Mouse (Mus musculus): Measurements from ENCODE around the gene Nckap1l. TPM values are rescaled to one million over a fixed set of nuclear protein-coding genes. Genes with fewer than 3 reads are reported as not detected.

Nckap1l gene
- total and polyA plus RNA-seq, 2 experiments from 2014 or later: 1.7 to 4.5 TPM

GRCm38 (mm10) chr15:103537822-103538213, 84.2 kb downstream of the Nckap1l start, which contains the start of gene Ppp1r1a:
Ppp1r1a (minus strand) TSS chr15:103538003.
- Histone ChIP-seq H3K27me3 (ENCODE audit: insufficient read depth, low read length) (no peaks in the 10 kb centered on the region), H3K4me1 (ENCODE audit: insufficient read depth) (no peaks in the 10 kb centered on the region), H3K4me2 (ENCODE audit: low read depth) (peak within 1 kb of the TSS; percentile 67), H3K27ac (ENCODE audit: low read depth, low read length) (peak within 1 kb of the TSS; percentile 75), H3K4me3 (ENCODE audit: low read depth, low read length) (peak within 1 kb of the TSS; percentile 80), H3K36me3 (ENCODE audit: insufficient read depth) (peaks cover 5% of the 10 kb centered on the region; the same call in 1 of the 2 replicates), H3K9ac (peak within 1 kb of the TSS; percentile 86), H3K9me3 (ENCODE audit: low read length) (no peaks in the 10 kb centered on the region)
- under 1% methylated on average over 36 of the region's 36 CpGs for WGBS
- no peak for TF ChIP-seq CTCF (IDR thresholded peaks at IDR 0.05; ENCODE audit: low read depth)
- DNase-seq (peak; percentile 82), ATAC-seq (peak; percentile 91)

- WGBS: 61% methylated on average over 2 of the region's 2 CpGs
Observed at GRCm38 (mm10) chr15:103539259-103539658, 85.7 kb downstream of the Nckap1l start.

GRCm38 (mm10) chr15:103540646-103541045, 87.1 kb downstream of the Nckap1l start:
- ATAC-seq: no peak
- Histone ChIP-seq H3K9ac (no peak overlapping the region), H3K4me2 (ENCODE audit: low read depth) (no peak overlapping the region), H3K4me1 (ENCODE audit: insufficient read depth) (no peaks in the 10 kb centered on the region), H3K27me3 (ENCODE audit: insufficient read depth, low read length) (no peaks in the 10 kb centered on the region), H3K4me3 (ENCODE audit: low read depth, low read length) (no peak overlapping the region), H3K36me3 (ENCODE audit: insufficient read depth) (no peaks in the 10 kb centered on the region), H3K27ac (ENCODE audit: low read depth, low read length) (no peak overlapping the region), H3K9me3 (ENCODE audit: low read length) (no peaks in the 10 kb centered on the region)
- DNase-seq: no peak
- no peak for TF ChIP-seq CTCF (IDR thresholded peaks at IDR 0.05; ENCODE audit: low read depth)
- 95% methylated on average over 1 of the region's 1 CpGs for WGBS

More at GRCm38 (mm10) chr15:103539259-103539658, 85.7 kb downstream of the Nckap1l start:
- Histone ChIP-seq H3K4me1 (ENCODE audit: insufficient read depth) (no peaks in the 10 kb centered on the region), H3K27ac (ENCODE audit: low read depth, low read length) (no peak overlapping the region), H3K27me3 (ENCODE audit: insufficient read depth, low read length) (no peaks in the 10 kb centered on the region), H3K36me3 (ENCODE audit: insufficient read depth) (peaks cover 5% of the 10 kb centered on the region; the same call in 1 of the 2 replicates), H3K4me2 (ENCODE audit: low read depth) (no peak overlapping the region), H3K4me3 (ENCODE audit: low read depth, low read length) (no peak overlapping the region), H3K9me3 (ENCODE audit: low read length) (no peaks in the 10 kb centered on the region), H3K9ac (no peak overlapping the region)
- ATAC-seq: no peak
- TF ChIP-seq CTCF (IDR thresholded peaks at IDR 0.05; ENCODE audit: low read depth): no peak
- no peak for DNase-seq

GRCm38 (mm10) chr15:103542526-103542925, 88.9 kb downstream of the Nckap1l start:
- no peaks in the 10 kb centered on the region for H3K9me3 ChIP-seq (ENCODE audit: low read length)
- no peaks in the 10 kb centered on the region for H3K36me3 ChIP-seq (ENCODE audit: insufficient read depth)
- ATAC-seq: no peak
- no peak for DNase-seq
- H3K4me1 ChIP-seq (ENCODE audit: insufficient read depth): no peaks in the 10 kb centered on the region
- no peak overlapping the region for H3K9ac ChIP-seq
- no peak overlapping the region for H3K4me2 ChIP-seq (ENCODE audit: low read depth)
- no peaks in the 10 kb centered on the region for H3K27me3 ChIP-seq (ENCODE audit: insufficient read depth, low read length)
- H3K27ac ChIP-seq (ENCODE audit: low read depth, low read length): no peak overlapping the region
- no peak overlapping the region for H3K4me3 ChIP-seq (ENCODE audit: low read depth, low read length)
- TF ChIP-seq CTCF (IDR thresholded peaks at IDR 0.05; ENCODE audit: low read depth): no peak

GRCm38 (mm10) chr15:103547983-103548382, 94.4 kb downstream of the Nckap1l start:
- 0 out of 2 replicates have a peak, but pooled peaks have one; percentile 4 for TF ChIP-seq CTCF (IDR thresholded peaks at IDR 0.05; ENCODE audit: low read depth)
- no peak overlapping the region for H3K4me2 ChIP-seq (ENCODE audit: low read depth)

More at GRCm38 (mm10) chr15:103547983-103548382, 94.4 kb downstream of the Nckap1l start:
- no peaks in the 10 kb centered on the region for H3K27me3 ChIP-seq (ENCODE audit: insufficient read depth, low read length)
- H3K9ac ChIP-seq: no peak overlapping the region
- no peak overlapping the region for H3K27ac ChIP-seq (ENCODE audit: low read depth, low read length)
- no peak for DNase-seq
- 87% methylated on average over 3 of the region's 3 CpGs for WGBS
- no peak overlapping the region for H3K4me3 ChIP-seq (ENCODE audit: low read depth, low read length)
- no peak for ATAC-seq
- no peaks in the 10 kb centered on the region for H3K4me1 ChIP-seq (ENCODE audit: insufficient read depth)
- H3K36me3 ChIP-seq (ENCODE audit: insufficient read depth): no peaks in the 10 kb centered on the region
- no peaks in the 10 kb centered on the region for H3K9me3 ChIP-seq (ENCODE audit: low read length)

Other genes with a start within 250 kb of the Nckap1l start
- 139 and 181 TPM in 2 replicates for gene Cbx5, start 214.0 kb upstream of the Nckap1l start, total RNA-seq (2014; rRNA removed)
- 74.1 and 90.4 TPM in 2 replicates for gene Cbx5, start 214.0 kb upstream of the Nckap1l start, polyA plus RNA-seq (2015; fragmentation: Nextera tagmentation; extraction: Ambion mirVana)
- gene Hnrnpa1, start 213.4 kb upstream of the Nckap1l start, total RNA-seq (2014; rRNA removed): 205 and 270 TPM in 2 replicates
- gene Hnrnpa1, start 213.4 kb upstream of the Nckap1l start, polyA plus RNA-seq (2015; fragmentation: Nextera tagmentation; extraction: Ambion mirVana): 653 and 670 TPM in 2 replicates
- 0.85 and 1.6 TPM in 2 replicates for gene Nfe2, start 195.4 kb upstream of the Nckap1l start, total RNA-seq (2014; rRNA removed)
- gene Nfe2, start 195.4 kb upstream of the Nckap1l start, polyA plus RNA-seq (2015; fragmentation: Nextera tagmentation; extraction: Ambion mirVana): 0.30 and 0.34 TPM in 2 replicates
- gene Copz1, start 181.1 kb upstream of the Nckap1l start, total RNA-seq (2014; rRNA removed): 120 and 147 TPM in 2 replicates
- gene Copz1, start 181.1 kb upstream of the Nckap1l start, polyA plus RNA-seq (2015; fragmentation: Nextera tagmentation; extraction: Ambion mirVana): 209 and 217 TPM in 2 replicates
- gene Gpr84, start 143.2 kb upstream of the Nckap1l start, total RNA-seq (2014; rRNA removed): 0.29 and 0.54 TPM in 2 replicates
- gene Gpr84, start 143.2 kb upstream of the Nckap1l start, polyA plus RNA-seq (2015; fragmentation: Nextera tagmentation; extraction: Ambion mirVana): 0.31 and 0.33 TPM in 2 replicates
- 11.6 and 13.0 TPM in 2 replicates for gene Zfp385a, start 113.7 kb upstream of the Nckap1l start, total RNA-seq (2014; rRNA removed)
- 20.5 and 21.3 TPM in 2 replicates for gene Zfp385a, start 113.7 kb upstream of the Nckap1l start, polyA plus RNA-seq (2015; fragmentation: Nextera tagmentation; extraction: Ambion mirVana)
- gene Itga5, start 87.0 kb upstream of the Nckap1l start, total RNA-seq (2014; rRNA removed): 2.2 and 3.2 TPM in 2 replicates
- gene Itga5, start 87.0 kb upstream of the Nckap1l start, polyA plus RNA-seq (2015; fragmentation: Nextera tagmentation; extraction: Ambion mirVana): 2.9 and 3.5 TPM in 2 replicates
- gene Gtsf1, start 23.3 kb upstream of the Nckap1l start, total RNA-seq (2014; rRNA removed): not detected in 2 replicates
- 0.21 TPM in 1 of 2 replicates, not detected in the other for gene Gtsf1, start 23.3 kb upstream of the Nckap1l start, polyA plus RNA-seq (2015; fragmentation: Nextera tagmentation; extraction: Ambion mirVana)
- not detected in 2 replicates for gene Gtsf2, start 5.3 kb upstream of the Nckap1l start, total RNA-seq (2014; rRNA removed)
- not detected in 2 replicates for gene Gtsf2, start 5.3 kb upstream of the Nckap1l start, polyA plus RNA-seq (2015; fragmentation: Nextera tagmentation; extraction: Ambion mirVana)
- gene Pde1b, start 49.2 kb downstream of the Nckap1l start, total RNA-seq (2014; rRNA removed): 78.8 and 79.0 TPM in 2 replicates
- gene Pde1b, start 49.2 kb downstream of the Nckap1l start, polyA plus RNA-seq (2015; fragmentation: Nextera tagmentation; extraction: Ambion mirVana): 43.4 and 54.1 TPM in 2 replicates
- 109 and 128 TPM in 2 replicates for gene Ppp1r1a, start 84.2 kb downstream of the Nckap1l start, total RNA-seq (2014; rRNA removed)
- 206 and 236 TPM in 2 replicates for gene Ppp1r1a, start 84.2 kb downstream of the Nckap1l start, polyA plus RNA-seq (2015; fragmentation: Nextera tagmentation; extraction: Ambion mirVana)
- not detected in 2 replicates for gene Glycam1, start 111.3 kb downstream of the Nckap1l start, total RNA-seq (2014; rRNA removed)
- 0.24 TPM in 1 of 2 replicates, not detected in the other for gene Glycam1, start 111.3 kb downstream of the Nckap1l start, polyA plus RNA-seq (2015; fragmentation: Nextera tagmentation; extraction: Ambion mirVana)